Mouse (Mus musculus) Patski (cell line): Measurements from ENCODE around the gene Ralgapa2. TPM values are rescaled to one million over a fixed set of nuclear protein-coding genes. Genes with fewer than 3 reads are reported as not detected.
A peak's percentile ranks its signal among the peaks of the same experiment; 100 is the strongest.

Experiments used
- ATAC-seq: fragments of 100-300 bp; one replicate; pipeline ENCODE4 v1.8.0; 2021
- CTCF ChIA-PET: fragments of 350-600 bp; sonication (Branson Sonifier 250); formaldehyde crosslinking; loops from one replicate; lab custom pipeline; 2022; ENCODE audit warnings: inconsistent platforms; lab: Charles Lee
- POLR2A ChIA-PET: fragments of 350-600 bp; sonication (Branson Sonifier 250); formaldehyde crosslinking; loops from one replicate; lab custom pipeline; 2022; ENCODE audit warnings: antibody characterized with exemption, inconsistent platforms; lab: Charles Lee
- DNase-seq: peaks from one replicate; pipeline ENCODE4 v3.0.0-alpha.2; 2011; ENCODE audit warnings: low read depth, low spot score
- H3K27me3 ChIP-seq: fragments of 371-371 bp; one replicate; pipeline ENCODE4 v1.5.1; 2021
- CTCF ChIP-seq: fragments of 100-300 bp; IDR thresholded peaks from one replicate; pipeline ENCODE4 v1.5.1; 2021
- in situ Hi-C: fragments of 300-500 bp; cut with MboI; formaldehyde crosslinking; loops from 3 replicates; pipeline ENCODE4 v1.11.1; 2018; ENCODE audit warnings: low pct_unique_long_range_greater_than_20kb, mixed read lengths
- polyA plus RNA-seq: library from polyadenylated mRNA; unstranded; gene quantifications from one replicate; pipeline ENCODE4 v1.2.3, GENCODE M21; 2021

Gene Ralgapa2
- polyA plus RNA-seq, 1 experiment from 2014 or later: 4.7 TPM

DNA sequence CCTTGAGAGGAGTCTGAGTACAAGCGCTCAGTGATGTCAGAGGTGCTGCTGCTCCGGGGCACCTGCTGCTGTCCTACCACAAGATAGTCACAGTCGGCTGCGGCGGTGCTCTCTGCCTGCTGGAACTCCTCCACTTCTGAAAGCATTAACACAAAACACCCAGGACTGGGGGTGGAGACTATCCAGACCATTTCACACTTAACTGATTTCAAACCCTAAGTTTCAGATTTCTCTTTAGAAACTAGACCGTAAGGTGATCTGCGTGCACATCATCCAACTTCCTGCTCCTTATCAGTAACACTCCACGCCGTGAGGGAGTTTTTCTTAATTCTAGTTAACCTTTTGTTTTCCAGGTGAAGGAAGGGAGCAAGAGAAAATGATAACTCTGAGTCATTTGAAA lies 99.4 kb downstream of the Ralgapa2 start:
- POLR2A ChIA-PET: no interaction called here
- CTCF ChIA-PET: no interaction called here
- ATAC-seq (no peak), DNase-seq (no peak)
- in situ Hi-C loops: no loop called here
- TF ChIP-seq CTCF: no peak
- H3K27me3 ChIP-seq: no peaks in the 10 kb centered on the region

DNA sequence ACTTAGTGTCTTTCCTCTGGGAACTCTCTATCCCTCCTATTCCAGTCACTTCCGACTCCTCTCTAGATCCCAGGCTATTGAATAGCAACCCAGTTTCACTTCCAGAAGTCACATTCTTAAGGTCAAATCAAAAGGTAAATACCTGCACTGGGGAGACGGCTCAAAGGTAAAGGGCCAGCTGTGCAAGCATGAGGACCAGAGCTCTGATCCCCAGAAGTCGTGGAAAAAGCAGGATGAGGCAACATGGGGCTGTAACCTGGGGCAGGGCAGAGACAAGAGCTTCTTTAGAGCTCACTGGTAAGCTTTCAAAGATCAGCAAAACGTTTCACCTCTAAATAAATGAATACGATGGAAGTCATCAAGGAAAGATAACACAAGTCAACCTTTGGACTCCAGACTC lies 100.2 kb downstream of the Ralgapa2 start:
- DNase-seq (no peak), ATAC-seq (no peak)
- H3K27me3 ChIP-seq: no peaks in the 10 kb centered on the region
- ChIA-PET CTCF (interaction anchor here (1.5 kb wide), 1 partner anchor 17 kb away, joined by 4 read pairs; no protein-coding TSS in a partner anchor), POLR2A (no interaction called here)
- TF ChIP-seq CTCF: no peak
- in situ Hi-C loops: no loop called here

DNA sequence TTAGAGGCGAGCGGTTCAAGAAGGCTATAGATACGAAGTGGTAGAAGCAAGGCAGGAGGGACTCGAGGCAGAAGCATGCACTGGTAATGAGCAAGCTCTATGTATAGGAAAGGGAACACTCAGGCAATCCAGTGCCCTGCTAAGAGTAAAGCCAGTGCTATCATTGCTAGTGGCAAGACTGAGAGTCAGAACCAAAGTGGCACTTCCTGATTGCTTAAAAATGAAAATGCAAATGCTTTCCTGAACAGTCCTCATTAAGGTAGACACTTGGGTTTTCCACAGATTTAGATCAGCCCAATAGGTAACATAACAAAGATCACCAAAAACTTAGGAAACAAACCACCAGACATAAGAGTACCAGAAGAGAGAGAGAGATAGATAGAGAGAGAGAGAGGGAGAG lies 105.1 kb downstream of the Ralgapa2 start:
- H3K27me3 ChIP-seq: no peaks in the 10 kb centered on the region
- CTCF ChIA-PET: no interaction called here
- in situ Hi-C loops: no loop called here
- TF ChIP-seq CTCF: no peak
- POLR2A ChIA-PET: interaction anchor here (0.7 kb wide), 1 partner anchor 180 kb away, joined by 4 read pairs; no protein-coding TSS in a partner anchor
- ATAC-seq (no peak), DNase-seq (no peak)

DNA sequence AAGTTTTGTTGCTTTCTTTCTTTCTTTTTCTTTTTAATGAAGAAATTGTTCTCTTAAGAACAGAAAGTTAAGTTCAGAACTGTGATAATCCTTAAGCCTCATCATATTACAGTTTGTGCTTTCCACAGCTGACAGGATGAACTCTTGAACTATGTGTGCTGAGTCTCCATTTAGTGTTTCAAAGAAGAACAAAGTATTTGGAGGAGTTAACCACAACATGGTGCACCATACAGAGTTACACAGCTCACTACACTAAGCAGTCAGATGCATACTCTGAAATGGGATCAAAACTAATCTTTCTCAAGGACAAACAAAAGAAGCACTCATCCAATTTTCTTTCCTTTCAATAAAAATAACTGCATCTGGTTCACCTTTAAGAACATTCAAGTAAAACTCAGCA lies 110.6 kb downstream of the Ralgapa2 start:
- in situ Hi-C loops: no loop called here
- H3K27me3 ChIP-seq: no peaks in the 10 kb centered on the region
- ChIA-PET CTCF (no interaction called here), POLR2A (interaction anchor here (0.6 kb wide), 2 partner anchors 7 to 26 kb away, joined by 3 to 4 read pairs; no protein-coding TSS in a partner anchor)
- TF ChIP-seq CTCF: no peak
- DNase-seq (no peak), ATAC-seq (no peak)

DNA sequence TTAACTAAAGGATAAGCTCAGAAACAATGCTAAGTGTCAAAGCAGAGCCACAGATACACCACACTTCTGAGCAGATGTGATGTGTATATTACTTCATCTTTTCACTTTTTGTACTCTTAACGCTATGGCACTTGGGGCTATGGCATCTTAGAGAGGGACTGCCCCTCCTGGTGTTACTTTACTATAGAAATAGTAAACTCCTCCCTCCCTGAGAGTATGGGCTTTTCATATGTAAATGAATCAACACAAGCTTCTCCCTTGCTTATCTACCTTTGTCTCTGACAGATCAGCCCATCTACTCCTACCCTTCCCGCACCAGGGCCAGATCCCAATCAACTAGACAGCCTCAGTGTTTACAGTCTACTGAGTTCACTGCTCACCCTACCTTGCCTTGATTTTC lies 111.4 kb downstream of the Ralgapa2 start:
- ATAC-seq (no peak), DNase-seq (no peak)
- TF ChIP-seq CTCF: no peak
- ChIA-PET POLR2A (no interaction called here), CTCF (interaction anchor here (2.0 kb wide), 1 partner anchor 14 kb away, joined by 6 read pairs; no protein-coding TSS in a partner anchor)
- H3K27me3 ChIP-seq: no peaks in the 10 kb centered on the region
- in situ Hi-C loops: no loop called here

DNA sequence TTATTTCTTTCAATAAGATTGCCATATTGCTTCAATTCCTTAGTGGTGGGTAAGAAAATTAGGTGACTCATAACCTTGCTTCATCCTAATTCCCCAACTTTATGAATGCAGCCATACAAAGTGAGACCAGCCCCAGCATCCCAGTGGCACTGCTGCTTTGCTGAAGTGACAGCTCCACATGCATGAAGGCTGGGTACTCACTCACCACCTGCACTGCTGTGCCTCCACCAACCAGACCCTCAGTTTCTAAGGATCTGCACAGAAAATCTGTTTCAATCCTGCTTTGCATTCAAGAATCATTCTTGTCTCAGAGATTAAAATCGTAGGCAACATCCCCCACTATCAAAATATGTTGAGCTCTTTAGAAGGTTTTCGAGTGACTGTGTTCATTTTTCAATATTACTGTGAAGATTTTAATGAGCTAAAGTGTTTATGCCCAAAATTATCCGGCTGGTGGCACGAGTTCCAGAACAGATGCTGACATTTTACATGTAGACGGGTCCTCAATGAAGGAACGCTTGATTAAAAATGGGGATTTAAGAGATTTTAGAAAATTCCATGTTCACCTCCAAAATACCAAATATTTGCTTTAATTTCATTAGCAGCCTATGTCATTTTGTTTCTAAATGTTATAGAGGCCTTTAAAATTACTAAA lies 113.8 kb downstream of the Ralgapa2 start:
- in situ Hi-C loops: no loop called here
- no peak for TF ChIP-seq CTCF
- H3K27me3 ChIP-seq: no peaks in the 10 kb centered on the region
- POLR2A ChIA-PET: interaction anchor here (0.6 kb wide), 1 partner anchor 1168 kb away, joined by 3 read pairs; no protein-coding TSS in a partner anchor
- no peak for DNase-seq
- CTCF ChIA-PET: no interaction called here
- ATAC-seq: no peak

- in situ Hi-C loops: loop anchor here (10.0 kb wide), 1 partner anchor 432 kb away; no protein-coding TSS in a partner anchor
These were observed 124.9 kb downstream of the Ralgapa2 start for GRCm38 (mm10) chr2:146387211-146387610.

DNA sequence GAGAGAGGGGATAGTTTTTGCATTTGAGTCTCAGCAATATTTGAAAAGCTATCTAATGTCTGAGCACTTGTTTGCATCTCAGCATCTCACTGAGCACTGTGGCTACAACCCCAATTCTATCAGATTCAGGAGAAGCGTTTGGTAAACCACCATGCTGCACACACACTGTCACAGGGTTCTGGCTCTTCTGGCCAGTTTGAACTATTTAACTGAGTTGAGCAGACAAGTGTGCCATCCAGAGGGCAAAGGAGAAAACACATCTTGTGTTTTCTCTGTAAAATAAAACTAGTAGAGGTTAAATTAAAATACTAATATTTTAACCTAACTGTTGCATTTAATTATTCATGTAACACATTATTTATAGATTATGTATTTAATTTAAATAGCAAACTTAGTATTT lies 127.6 kb downstream of the Ralgapa2 start:
- ChIA-PET POLR2A (no interaction called here), CTCF (no interaction called here)
- DNase-seq (no peak), ATAC-seq (no peak)
- in situ Hi-C loops: loop anchor here (10.0 kb wide), 1 partner anchor 430 kb away; no protein-coding TSS in a partner anchor
- no peaks in the 10 kb centered on the region for H3K27me3 ChIP-seq
- peak; percentile 60 for TF ChIP-seq CTCF

More at GRCm38 (mm10) chr2:146387211-146387610, 124.9 kb downstream of the Ralgapa2 start:
- POLR2A ChIA-PET: no interaction called here
- ATAC-seq (no peak), DNase-seq (no peak)
- CTCF ChIA-PET: interaction anchor here (1.3 kb wide), 1 partner anchor 8 kb away, joined by 3 read pairs; no protein-coding TSS in a partner anchor
- no peak for TF ChIP-seq CTCF
- no peaks in the 10 kb centered on the region for H3K27me3 ChIP-seq

DNA sequence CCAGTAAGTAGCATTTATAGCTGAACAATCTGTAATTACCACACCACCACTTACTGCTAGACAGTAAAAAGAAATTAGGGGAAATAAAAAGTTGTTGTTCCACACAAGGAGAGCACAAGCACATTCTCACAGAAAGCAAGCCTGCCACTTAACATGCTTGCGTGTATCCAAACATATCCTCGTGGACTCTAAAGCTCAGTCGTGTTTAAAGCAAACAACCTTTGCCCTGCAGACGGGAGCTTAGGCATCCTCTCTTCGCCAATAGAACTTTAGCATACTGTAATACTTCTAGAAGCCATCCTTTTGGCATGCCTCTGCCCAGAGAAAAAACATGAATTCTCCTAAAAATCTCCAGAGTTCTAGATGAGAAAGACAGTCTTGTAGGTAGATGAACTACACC lies 135.9 kb downstream of the Ralgapa2 start:
- ChIA-PET POLR2A (no interaction called here), CTCF (no interaction called here)
- ATAC-seq (no peak), DNase-seq (no peak)
- TF ChIP-seq CTCF: no peak
- in situ Hi-C loops: no loop called here
- H3K27me3 ChIP-seq: no peaks in the 10 kb centered on the region

- ChIA-PET CTCF (no interaction called here), POLR2A (no interaction called here)
- DNase-seq (no peak), ATAC-seq (no peak)
- TF ChIP-seq CTCF: no peak
- no peaks in the 10 kb centered on the region for H3K27me3 ChIP-seq
- in situ Hi-C loops: no loop called here
These were observed 146.0 kb downstream of the Ralgapa2 start for GRCm38 (mm10) chr2:146366098-146366497.

GRCm38 (mm10) chr2:146365368-146365983 lies 146.7 kb downstream of the Ralgapa2 start:
- DNase-seq (no peak), ATAC-seq (no peak)
- CTCF ChIA-PET: no interaction called here
- POLR2A ChIA-PET: no interaction called here
- in situ Hi-C loops: no loop called here
- H3K27me3 ChIP-seq: no peaks in the 10 kb centered on the region
- TF ChIP-seq CTCF: no peak
